Mouse (Mus musculus) embryonic fibroblast, embryonic 13.5 days (primary cell): ENCODE results near the gene Ntm. TPM values are rescaled to one million over a fixed set of nuclear protein-coding genes. Genes with fewer than 3 reads are reported as not detected.
A peak's percentile ranks its signal among the peaks of the same experiment; 100 is the strongest.

Experiments used
- H3K27ac ChIP-seq: 2 replicates; pipeline ENCODE4 v1.5.1; 2012; ENCODE audit warnings: low read length, control low read depth, inconsistent platforms; ENCODE audit not compliant: insufficient read depth
- H3K4me1 ChIP-seq: 2 replicates; pipeline ENCODE4 v1.6.1; 2011; ENCODE audit warnings: low read length; ENCODE audit not compliant: control insufficient read depth, insufficient read depth
- H3K4me3 ChIP-seq: 2 replicates; pipeline ENCODE4 v1.5.1; 2011; ENCODE audit warnings: mild to moderate bottlenecking, control low read depth, low read length; ENCODE audit not compliant: insufficient read depth
- CTCF ChIP-seq: IDR thresholded peaks from 2 replicates; pipeline ENCODE4 v1.5.1; 2011; ENCODE audit warnings: mild to moderate bottlenecking, control low read depth, low read length, moderate library complexity, borderline replicate concordance; ENCODE audit not compliant: insufficient read depth
- POLR2A ChIP-seq: IDR thresholded peaks from 2 replicates; pipeline ENCODE4 v1.6.1; 2011; ENCODE audit warnings: low read depth, mild to moderate bottlenecking, control low read depth, low read length, moderate library complexity
- polyA plus RNA-seq: library from polyadenylated mRNA; stranded (reverse); fragments of >200 nt; gene quantifications from 2 replicates; pipeline ENCODE4 v1.2.4, GENCODE M21; 2011; ENCODE audit warnings: low read depth; ENCODE audit not compliant: missing spikeins, insufficient read length

Ntm gene
- polyA plus RNA-seq, 1 experiment, result 0.95 TPM

GRCm38 (mm10) chr9:29648256-29648655, 314.7 kb downstream of the Ntm start:
- TF ChIP-seq CTCF, result no peak
- no peak for TF ChIP-seq POLR2A
- Histone ChIP-seq H3K4me1 (no peaks in the 10 kb centered on the region), H3K27ac (no peak overlapping the region), H3K4me3 (no peak overlapping the region)

- TF ChIP-seq CTCF, result no peak
- no peak for TF ChIP-seq POLR2A
- H3K4me3 ChIP-seq, result no peak overlapping the region
- no peak overlapping the region for H3K27ac ChIP-seq
- H3K4me1 ChIP-seq, result no peaks in the 10 kb centered on the region
Observed at GRCm38 (mm10) chr9:29647764-29648163, 315.2 kb downstream of the Ntm start.

- Histone ChIP-seq H3K4me1 (no peaks in the 10 kb centered on the region), H3K4me3 (no peak overlapping the region), H3K27ac (no peak overlapping the region)
- TF ChIP-seq POLR2A, result no peak
- no peak for TF ChIP-seq CTCF
Observed at GRCm38 (mm10) chr9:29645796-29646400, 317.0 kb downstream of the Ntm start.

- peak; percentile 61; the same call in 1 of the 2 replicates for TF ChIP-seq CTCF
- no peak for TF ChIP-seq POLR2A
- Histone ChIP-seq H3K4me3 (no peak overlapping the region), H3K4me1 (no peaks in the 10 kb centered on the region), H3K27ac (no peak overlapping the region)
Observed at GRCm38 (mm10) chr9:29642997-29643657, 319.8 kb downstream of the Ntm start.

- no peak overlapping the region for H3K27ac ChIP-seq
- TF ChIP-seq CTCF (no peak), POLR2A (no peak)
- no peak overlapping the region for H3K4me3 ChIP-seq
Observed at GRCm38 (mm10) chr9:29637335-29637734, 325.6 kb downstream of the Ntm start.

GRCm38 (mm10) chr9:29617181-29617580, 345.8 kb downstream of the Ntm start:
- H3K4me1 ChIP-seq, result no peaks in the 10 kb centered on the region
- H3K4me3 ChIP-seq, result no peak overlapping the region
- TF ChIP-seq POLR2A, result no peak
- no peak for TF ChIP-seq CTCF
- H3K27ac ChIP-seq, result no peak overlapping the region

More at GRCm38 (mm10) chr9:29637335-29637734, 325.6 kb downstream of the Ntm start:
- H3K4me1 ChIP-seq, result no peaks in the 10 kb centered on the region

- H3K4me1 ChIP-seq, result no peaks in the 10 kb centered on the region
- no peak overlapping the region for H3K4me3 ChIP-seq
- no peak for TF ChIP-seq POLR2A
- TF ChIP-seq CTCF, result no peak
- H3K27ac ChIP-seq, result no peak overlapping the region
Observed at GRCm38 (mm10) chr9:29612020-29612612, 350.8 kb downstream of the Ntm start.

GRCm38 (mm10) chr9:29610867-29611266, 352.1 kb downstream of the Ntm start:
- no peak overlapping the region for H3K4me3 ChIP-seq
- TF ChIP-seq CTCF (no peak), POLR2A (no peak)
- no peak overlapping the region for H3K27ac ChIP-seq
- no peaks in the 10 kb centered on the region for H3K4me1 ChIP-seq

GRCm38 (mm10) chr9:29597665-29598064, 365.3 kb downstream of the Ntm start:
- no peak overlapping the region for H3K4me3 ChIP-seq
- no peak overlapping the region for H3K27ac ChIP-seq
- H3K4me1 ChIP-seq, result no peaks in the 10 kb centered on the region
- no peak for TF ChIP-seq POLR2A
- TF ChIP-seq CTCF, result no peak

- TF ChIP-seq CTCF, result no peak
- TF ChIP-seq POLR2A, result no peak
- Histone ChIP-seq H3K27ac (no peak overlapping the region), H3K4me3 (no peak overlapping the region), H3K4me1 (no peaks in the 10 kb centered on the region)
Observed at GRCm38 (mm10) chr9:29595321-29595720, 367.6 kb downstream of the Ntm start.
